Mouse (Mus musculus): Measurements from ENCODE around the gene Shcbp1l.
"Not testable (repeated sequence)": the region's sequence is repeated elsewhere in the genome, so short reads cannot be mapped to it uniquely, and the experiment has no call there.

Shcbp1l gene

GRCm38 (mm10) chr1:153424770-153425584, at the start of gene Shcbp1l:
TSS of gene Shcbp1l (plus strand) at chr1:153425162.
- peak; percentile 64 to 71 for DNase-seq (ENCODE audit: low spot score in 2 of 2)

DNA sequence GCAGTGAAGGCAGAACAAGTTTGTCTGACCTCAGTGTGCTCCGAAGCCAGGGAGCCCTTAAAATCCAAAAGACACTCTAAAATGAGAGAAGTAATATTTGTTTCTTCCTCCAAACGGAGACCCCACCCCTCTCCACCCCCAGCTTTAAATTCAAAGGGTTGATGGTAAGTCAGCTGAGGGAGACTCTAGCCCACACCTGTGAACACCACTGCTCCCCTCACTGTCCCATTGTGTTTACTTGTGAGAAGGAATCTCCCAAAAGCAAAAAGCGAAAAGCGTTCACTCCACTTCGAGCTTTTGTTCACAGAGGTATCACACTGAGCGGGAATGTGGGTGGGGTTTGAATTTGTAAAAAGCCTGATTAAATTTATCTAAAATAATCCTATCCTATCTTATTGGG, 48.5 kb upstream of the Shcbp1l start:
- DNase-seq (ENCODE audit: low spot score in 2 of 2), result no peak

DNA sequence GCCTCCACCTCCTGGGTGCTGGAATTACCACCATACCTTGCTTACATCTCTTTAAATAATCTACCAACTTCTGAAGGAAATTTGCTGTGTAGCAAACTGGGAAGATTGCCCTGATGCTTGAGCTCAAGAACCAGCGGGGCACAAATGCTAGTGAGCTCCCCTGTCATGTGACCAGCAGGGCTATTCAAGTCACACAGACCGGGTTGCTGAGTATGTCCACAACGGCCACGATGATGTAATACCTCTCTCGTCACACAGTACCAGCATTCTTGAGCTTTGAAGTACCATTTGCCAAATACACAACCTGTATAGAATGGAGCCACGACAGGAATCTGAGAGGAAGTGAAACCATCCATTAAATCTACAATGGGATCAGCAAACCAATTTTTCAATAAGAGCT, 46.4 kb upstream of the Shcbp1l start:
- DNase-seq (ENCODE audit: low spot score in 2 of 2), result no peak

DNA sequence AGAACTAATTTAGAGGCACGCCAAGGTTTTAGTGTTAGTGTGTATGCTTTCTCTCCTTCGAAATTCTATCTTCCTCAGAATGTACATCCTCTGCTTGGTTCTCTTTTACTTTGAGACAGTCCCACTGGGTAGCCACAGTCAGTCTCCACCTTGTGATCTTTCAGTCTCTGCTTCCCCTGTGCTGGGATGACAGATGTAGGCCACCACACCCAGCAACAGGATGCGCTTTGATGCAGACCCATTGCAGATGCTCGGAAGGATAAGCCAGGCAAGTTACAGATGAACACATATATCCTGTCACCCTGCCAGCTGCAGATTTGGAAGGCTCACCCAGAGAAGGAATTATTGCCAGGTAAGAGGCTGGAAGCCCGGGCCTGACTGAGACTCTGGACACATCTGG, 45.1 kb upstream of the Shcbp1l start:
- DNase-seq (ENCODE audit: low spot score in 2 of 2), result no peak

DNA sequence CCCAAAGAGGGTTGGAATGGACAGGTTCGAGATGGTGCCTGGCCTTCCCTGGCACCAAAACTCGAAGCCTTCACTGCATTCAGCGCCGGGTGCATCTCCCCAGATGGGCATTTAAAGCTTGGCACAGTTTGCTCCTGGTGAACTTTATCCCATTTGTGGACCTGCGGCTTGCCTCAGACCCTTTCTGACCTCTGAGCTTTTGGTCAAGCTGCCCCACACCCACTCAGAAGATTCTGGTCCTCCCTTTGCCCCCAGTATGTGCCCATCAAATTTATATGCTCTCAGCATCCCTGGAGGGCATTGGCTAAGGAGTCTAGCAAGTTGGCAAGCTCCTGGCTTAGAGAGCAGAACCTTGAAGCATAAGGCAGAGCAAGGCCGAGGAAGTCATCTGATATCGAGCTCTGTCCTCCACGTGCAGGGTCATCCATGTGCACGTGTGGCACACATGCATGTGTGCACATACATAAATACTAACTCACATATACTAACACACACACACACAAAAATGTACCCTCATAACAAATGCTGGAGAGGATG, 44.1 kb upstream of the Shcbp1l start:
- DNase-seq (ENCODE audit: low spot score in 2 of 2), result no peak

- no peak for DNase-seq (ENCODE audit: low spot score in 2 of 2)
These were observed 39.9 kb upstream of the Shcbp1l start for GRCm38 (mm10) chr1:153385081-153385480.

GRCm38 (mm10) chr1:153385661-153386060, 39.3 kb upstream of the Shcbp1l start:
- DNase-seq (ENCODE audit: low spot score in 2 of 2), result not testable (repeated sequence)

DNA sequence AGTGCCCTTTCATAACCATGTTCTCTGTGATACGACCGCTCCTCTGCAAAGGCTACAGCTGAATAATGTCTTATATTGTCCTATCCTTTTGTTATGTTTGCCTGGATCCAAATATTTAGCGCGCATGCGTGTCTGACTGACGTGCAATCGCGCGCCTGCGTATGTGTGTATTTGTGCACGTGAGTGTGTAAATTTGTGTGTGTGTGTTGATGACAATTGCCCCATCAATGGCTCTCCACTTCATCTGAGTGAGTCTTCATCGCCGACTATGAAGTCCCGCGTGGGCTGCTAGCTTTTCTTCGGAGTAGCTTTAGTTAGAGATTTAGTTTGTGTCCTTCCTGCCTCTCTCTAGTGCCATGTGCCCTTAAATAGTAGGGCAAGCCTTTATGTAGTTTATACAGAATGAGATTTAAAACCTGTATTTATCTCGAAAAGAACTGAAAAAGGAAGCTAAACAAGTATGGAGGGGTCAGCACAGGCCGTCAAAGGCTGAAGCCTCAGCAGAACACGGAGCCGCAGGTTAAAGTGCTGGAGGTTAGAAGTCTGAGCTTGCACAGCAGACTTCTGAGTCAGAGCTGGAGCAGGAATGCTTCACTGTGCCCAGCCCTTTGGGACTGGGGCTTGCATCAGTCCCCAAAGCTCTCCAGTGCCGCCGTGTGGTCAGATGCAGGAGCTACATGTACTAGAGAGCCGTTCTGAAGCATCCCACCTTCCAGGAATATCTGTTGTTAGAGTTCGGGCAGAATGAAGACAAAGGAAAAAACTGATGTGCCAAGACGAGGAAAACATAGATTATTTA, 38.5 kb upstream of the Shcbp1l start:
- DNase-seq (ENCODE audit: low spot score in 2 of 2), result peak; percentile 64 to 89

DNA sequence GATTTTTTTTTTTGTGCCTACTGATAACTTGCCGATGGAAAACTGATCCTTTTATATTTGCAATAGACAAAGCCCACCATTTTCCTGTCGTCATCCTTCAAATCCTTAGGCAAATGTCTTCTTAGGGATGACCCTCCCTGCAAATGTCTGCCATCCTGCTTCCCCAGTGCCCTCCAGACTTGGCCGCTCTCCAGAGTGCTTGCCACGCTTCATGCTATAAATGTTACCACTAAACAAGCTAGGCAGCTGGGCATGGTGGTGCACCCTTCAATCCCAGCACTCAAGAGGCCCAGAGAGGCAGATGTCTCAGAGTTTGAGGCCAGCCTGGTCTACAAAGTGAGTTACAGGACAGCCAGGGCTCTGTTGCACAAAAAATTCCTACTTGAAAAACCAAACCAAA, 29.3 kb upstream of the Shcbp1l start:
- not testable (repeated sequence) for DNase-seq (ENCODE audit: low spot score in 2 of 2)

DNA sequence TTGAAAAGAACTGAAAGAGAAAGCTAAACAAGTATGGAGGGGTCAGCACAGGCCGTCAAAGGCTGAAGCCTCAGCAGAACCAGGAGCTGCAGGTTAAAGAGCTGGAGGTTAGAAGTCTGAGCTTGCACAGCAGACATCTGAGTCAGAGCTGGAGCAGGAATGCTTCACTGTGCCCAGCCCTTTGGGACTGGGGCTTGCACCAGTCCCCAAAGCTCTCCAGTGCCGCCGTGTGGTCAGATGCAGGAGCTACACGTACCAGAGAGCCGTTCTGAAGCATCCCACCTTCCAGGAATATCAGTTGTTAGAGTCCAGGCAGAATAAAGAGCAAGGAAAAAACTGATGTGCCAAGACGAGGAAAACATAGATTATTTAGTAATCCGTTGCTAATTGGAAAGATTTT, 23.2 kb upstream of the Shcbp1l start:
- DNase-seq (ENCODE audit: low spot score in 2 of 2), result peak; percentile 36 to 79

GRCm38 (mm10) chr1:153407641-153408040, 17.3 kb upstream of the Shcbp1l start:
- not testable (repeated sequence) for DNase-seq (ENCODE audit: low spot score in 2 of 2)

- not testable (repeated sequence) for DNase-seq (ENCODE audit: low spot score in 2 of 2)
These were observed 16.7 kb upstream of the Shcbp1l start for GRCm38 (mm10) chr1:153408296-153408695.

- not testable (repeated sequence) for DNase-seq (ENCODE audit: low spot score in 2 of 2)
These were observed 14.0 kb upstream of the Shcbp1l start for GRCm38 (mm10) chr1:153410915-153411314.

DNA sequence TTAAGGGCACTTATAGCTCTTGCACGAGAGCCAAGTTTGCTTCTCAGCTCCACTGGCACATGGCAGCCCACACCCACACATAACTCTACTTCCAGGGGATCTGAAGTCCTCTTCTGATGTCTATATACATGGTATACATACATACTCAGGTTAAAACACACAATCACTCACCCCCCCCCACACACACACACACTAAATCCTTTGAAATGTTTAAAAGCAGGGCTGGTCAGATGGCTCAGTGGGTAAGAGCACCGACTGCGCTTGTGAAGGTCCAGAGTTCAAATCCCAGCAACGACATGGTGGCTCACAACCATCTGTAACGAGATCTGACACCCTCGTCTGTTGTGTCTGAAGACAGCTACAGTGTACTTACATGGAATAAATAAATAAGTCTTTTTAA, 13.2 kb upstream of the Shcbp1l start:
- no peak for DNase-seq (ENCODE audit: low spot score in 2 of 2)

DNA sequence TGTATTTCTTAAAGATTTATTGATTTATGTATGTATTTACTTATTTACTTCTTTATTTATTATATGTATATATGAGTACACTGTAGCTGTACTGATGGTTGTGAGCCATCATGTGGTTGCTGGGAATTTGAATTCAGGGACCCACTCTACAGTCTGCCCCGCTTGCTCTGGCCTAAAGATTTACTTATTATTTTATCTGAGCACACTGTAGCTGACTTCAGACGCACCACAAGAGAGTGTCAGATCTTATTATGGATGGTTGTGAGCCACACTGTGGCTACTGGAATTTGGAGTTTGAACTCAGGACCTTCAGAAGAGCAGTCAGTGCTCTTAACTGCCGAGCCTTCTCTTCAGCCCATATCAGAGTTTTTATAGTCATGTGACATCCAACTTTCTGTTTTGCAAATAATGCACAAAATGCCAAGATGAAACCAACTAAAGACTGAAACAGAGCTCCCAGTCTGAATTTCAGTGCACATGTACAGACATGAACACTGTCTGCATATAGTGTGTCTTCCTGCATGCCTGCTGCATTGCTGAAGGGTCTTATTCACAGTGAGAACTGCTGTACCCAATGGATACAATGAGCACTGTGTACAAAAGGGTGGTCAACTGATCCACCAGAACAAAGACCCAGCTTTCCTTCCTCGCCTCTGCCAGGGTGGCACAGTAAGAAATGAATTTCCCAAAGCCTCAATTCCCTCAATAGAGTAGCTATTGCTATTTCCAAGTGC, 12.1 kb upstream of the Shcbp1l start:
- DNase-seq (ENCODE audit: low spot score in 2 of 2), result not testable (repeated sequence)

DNA sequence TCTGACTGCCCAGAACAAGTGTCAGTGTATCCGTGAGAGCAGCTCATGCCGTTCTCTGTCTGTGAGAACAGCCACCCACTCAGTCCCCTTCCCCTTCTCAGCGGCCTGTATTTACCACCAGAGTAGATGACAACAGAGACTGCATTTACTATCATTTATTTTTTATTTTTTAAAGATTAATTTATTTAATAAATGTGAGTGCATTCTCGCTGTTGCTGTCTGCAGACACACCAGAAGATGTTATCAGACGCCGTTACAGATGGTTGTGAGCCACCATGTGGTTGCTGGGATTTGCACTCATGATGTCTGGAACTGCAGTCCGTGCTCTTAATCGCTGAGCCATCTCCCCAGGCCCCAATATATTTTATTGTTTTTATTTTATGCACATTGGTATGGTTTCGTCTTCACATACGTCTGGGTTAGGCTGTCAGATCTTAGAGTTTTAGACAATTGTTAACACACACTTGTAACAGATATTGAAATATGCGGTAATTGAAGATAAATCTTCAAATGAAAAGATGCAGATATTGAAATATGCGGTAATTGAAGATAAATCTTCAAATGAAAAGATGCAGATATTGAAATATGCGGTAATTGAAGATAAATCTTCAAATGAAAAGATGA, 11.5 kb upstream of the Shcbp1l start:
- peak in 1 of 2 experiments; percentile 49 for DNase-seq (ENCODE audit: low spot score in 2 of 2)

GRCm38 (mm10) chr1:153414114-153414723, 10.7 kb upstream of the Shcbp1l start:
- peak; percentile 61 to 71 for DNase-seq (ENCODE audit: low spot score in 2 of 2)

DNA sequence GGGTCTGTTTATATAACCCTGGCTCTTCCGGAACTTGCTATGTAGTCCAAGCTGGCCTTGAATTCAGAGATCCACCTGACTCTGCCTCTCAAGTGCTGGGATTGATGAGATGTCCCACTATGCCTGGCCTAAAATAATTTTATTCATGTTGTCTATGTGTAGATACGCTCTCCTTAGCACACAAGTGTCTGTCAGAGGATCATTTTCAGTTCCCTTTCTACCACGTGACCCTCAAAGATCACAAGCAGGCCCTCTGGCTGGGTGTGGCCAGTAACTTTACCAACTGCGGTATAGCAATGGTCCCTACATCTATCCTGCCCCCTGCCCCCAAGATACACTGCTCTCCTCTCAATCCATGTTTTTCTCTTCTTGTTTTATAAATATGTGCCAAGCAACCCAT, 10.0 kb upstream of the Shcbp1l start:
- peak in 1 of 2 experiments; percentile 35 for DNase-seq (ENCODE audit: low spot score in 2 of 2)

DNA sequence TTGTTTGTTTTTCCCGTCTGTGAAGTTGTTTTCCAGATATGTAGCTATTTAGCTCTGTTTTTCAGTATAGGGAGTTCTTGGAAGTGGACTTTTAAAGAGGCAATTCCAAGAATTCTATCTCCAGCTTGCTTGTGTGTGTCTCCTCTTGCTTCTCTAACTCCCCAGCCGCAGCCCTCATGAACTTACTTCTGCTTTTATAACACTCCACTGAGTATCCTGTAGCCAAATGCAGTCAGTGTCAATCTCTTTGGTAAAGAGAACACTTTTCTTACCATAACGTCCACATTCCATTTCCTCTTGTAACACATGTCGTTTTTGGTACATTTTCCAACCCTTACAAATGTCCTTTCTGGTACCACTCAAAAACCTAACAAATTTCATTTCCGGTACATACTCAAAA, 9.2 kb upstream of the Shcbp1l start:
- DNase-seq (ENCODE audit: low spot score in 2 of 2), result not testable (repeated sequence)

DNA sequence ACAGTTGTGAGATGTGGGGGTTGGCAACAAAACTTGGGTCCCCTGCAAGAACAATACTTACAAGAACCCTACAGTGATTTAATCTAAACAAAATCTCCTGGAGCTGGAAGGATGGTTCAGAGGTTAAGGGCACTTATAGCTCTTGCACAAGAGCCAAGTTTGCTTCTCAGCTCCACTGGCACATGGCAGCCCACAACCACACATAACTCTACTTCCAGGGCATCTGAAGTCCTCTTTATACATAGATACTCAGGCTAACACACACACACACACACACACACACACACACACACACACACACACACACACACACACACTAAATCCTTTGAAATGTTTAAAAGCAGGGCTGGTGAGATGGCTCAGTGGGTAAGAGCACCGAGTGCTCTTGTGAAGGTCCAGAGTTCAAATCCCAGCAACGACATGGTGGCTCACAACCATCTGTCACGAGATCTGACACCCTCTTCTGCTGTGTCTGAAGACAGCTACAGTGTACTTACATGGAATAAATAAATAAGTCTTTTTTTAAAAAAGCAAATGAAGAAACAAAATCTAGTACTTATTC, 8.6 kb upstream of the Shcbp1l start:
- DNase-seq (ENCODE audit: low spot score in 2 of 2), result not testable (repeated sequence)

DNA sequence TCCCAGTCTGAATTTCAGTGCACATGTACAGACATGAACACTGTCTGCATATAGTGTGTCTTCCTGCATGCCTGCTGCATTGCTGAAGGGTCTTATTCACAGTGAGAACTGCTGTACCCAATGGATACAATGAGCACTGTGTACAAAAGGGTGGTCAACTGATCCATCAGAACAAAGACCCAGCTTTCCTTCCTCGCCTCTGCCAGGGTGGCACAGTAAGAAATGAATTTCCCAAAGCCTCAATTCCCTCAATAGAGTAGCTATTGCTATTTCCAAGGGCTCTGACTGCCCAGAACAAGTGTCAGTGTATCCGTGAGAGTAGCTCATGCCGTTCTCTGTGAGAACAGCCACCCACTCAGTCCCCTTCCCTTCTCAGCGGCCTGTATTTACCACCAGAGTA, 7.2 kb upstream of the Shcbp1l start:
- DNase-seq (ENCODE audit: low spot score in 2 of 2), result not testable (repeated sequence)

Data from right cerebral cortex, adult 2 months (tissue).